Mouse (Mus musculus) layer of hippocampus, adult 11-12 months (tissue): ENCODE measurements around the gene Itpr2.
"Not testable (repeated sequence)": the region's sequence is repeated elsewhere in the genome, so short reads cannot be mapped to it uniquely, and the experiment has no call there.

Source experiments
- DNase-seq: peaks from one replicate; pipeline ENCODE4 v3.0.0; 2022; ENCODE audit warnings: low spot score

Gene Itpr2

GRCm38 (mm10) chr6:146468361-146468760 is 33.7 kb downstream of the Itpr2 start:
- DNase-seq = no peak

GRCm38 (mm10) chr6:146464645-146465042 is 37.4 kb downstream of the Itpr2 start:
- not testable (repeated sequence) for DNase-seq

- no peak for DNase-seq
Observed at GRCm38 (mm10) chr6:146464014-146464644, 37.9 kb downstream of the Itpr2 start.

GRCm38 (mm10) chr6:146460936-146461335 is 41.1 kb downstream of the Itpr2 start:
- no peak for DNase-seq

- DNase-seq = no peak
Observed at GRCm38 (mm10) chr6:146458436-146458835, 43.6 kb downstream of the Itpr2 start.

- DNase-seq = no peak
Observed at GRCm38 (mm10) chr6:146456741-146457140, 45.3 kb downstream of the Itpr2 start.

- no peak for DNase-seq
Observed at GRCm38 (mm10) chr6:146454520-146455511, 47.2 kb downstream of the Itpr2 start.

GRCm38 (mm10) chr6:146452474-146452873 is 49.5 kb downstream of the Itpr2 start:
- DNase-seq = no peak

- no peak for DNase-seq
Observed at GRCm38 (mm10) chr6:146446032-146446704, 55.9 kb downstream of the Itpr2 start.

GRCm38 (mm10) chr6:146439826-146440225 is 62.2 kb downstream of the Itpr2 start:
- DNase-seq = no peak

GRCm38 (mm10) chr6:146439071-146439818 is 62.8 kb downstream of the Itpr2 start:
- no peak for DNase-seq

GRCm38 (mm10) chr6:146438057-146438456 is 64.0 kb downstream of the Itpr2 start:
- no peak for DNase-seq

GRCm38 (mm10) chr6:146436916-146437496 is 65.0 kb downstream of the Itpr2 start:
- DNase-seq = no peak

GRCm38 (mm10) chr6:146434217-146434616 is 67.8 kb downstream of the Itpr2 start:
- no peak for DNase-seq

GRCm38 (mm10) chr6:146432218-146432865 is 69.7 kb downstream of the Itpr2 start:
- no peak for DNase-seq

- DNase-seq = no peak
Observed at GRCm38 (mm10) chr6:146431777-146432176, 70.2 kb downstream of the Itpr2 start.

GRCm38 (mm10) chr6:146429694-146430380 is 72.2 kb downstream of the Itpr2 start:
- DNase-seq = no peak

GRCm38 (mm10) chr6:146424778-146425177 is 77.2 kb downstream of the Itpr2 start:
- DNase-seq = no peak

GRCm38 (mm10) chr6:146424326-146424725 is 77.7 kb downstream of the Itpr2 start:
- DNase-seq = no peak

GRCm38 (mm10) chr6:146420718-146421117 is 81.3 kb downstream of the Itpr2 start:
- DNase-seq = no peak
